Mouse (Mus musculus): ENCODE results near the gene Crebzf. TPM values are rescaled to one million over a fixed set of nuclear protein-coding genes. Genes with fewer than 3 reads are reported as not detected.

Crebzf gene
- polyA plus RNA-seq, 1 experiment = 91.7 TPM

DNA sequence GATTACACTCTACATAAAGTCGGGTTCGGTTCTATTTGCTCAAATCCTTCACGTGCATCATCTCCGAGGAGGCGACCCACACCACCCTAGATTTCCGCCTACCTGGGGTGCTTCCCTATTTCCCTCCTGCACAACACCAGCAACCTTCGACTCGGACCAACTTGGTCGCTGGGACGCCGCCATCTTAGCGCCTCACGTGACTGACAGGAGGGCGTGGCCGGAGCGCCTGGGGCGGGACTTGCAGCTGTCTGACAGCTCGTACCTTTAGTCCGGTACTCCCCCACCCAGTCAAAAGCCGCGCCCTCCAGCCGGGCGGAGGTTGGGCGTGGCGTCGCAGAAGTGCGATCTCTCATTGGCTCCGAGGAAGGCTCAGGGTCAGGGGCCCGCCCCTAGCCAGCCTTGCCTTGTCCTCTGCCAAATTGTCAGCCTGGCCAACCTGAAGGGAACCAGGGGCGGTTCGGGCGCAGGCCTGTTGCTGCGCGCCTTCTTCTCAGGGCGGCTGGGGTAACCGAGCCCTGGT is 33.3 kb downstream of the Crebzf start, which contains the start of gene Tmem126b:
TSS of gene Tmem126b (minus strand) at position 209 of the 520 bp plus-strand sequence.
- peaks cover 5% of the 10 kb centered on the region for H3K4me1 ChIP-seq (replicated peaks; ENCODE audit: control insufficient read depth, insufficient read depth, low read length)
- WGBS = under 1% methylated on average over 36 of the region's 36 CpGs
- H3K27me3 ChIP-seq (ENCODE audit: control insufficient read depth, insufficient read depth, low read length) = no peaks in the 10 kb centered on the region; the same call in 1 of the 2 replicates
- H3K4me3 ChIP-seq (ENCODE audit: control insufficient read depth, insufficient read depth, low read length) = peak within 1 kb of the TSS; percentile 66
- H3K27ac ChIP-seq (ENCODE audit: control insufficient read depth, insufficient read depth, low read length) = 0 out of 2 replicates have a peak within 1 kb of the TSS, but pooled peaks have one; percentile 24
- no peaks in the 10 kb centered on the region for H3K36me3 ChIP-seq (ENCODE audit: control insufficient read depth, insufficient read depth, low read length)
- DNase-seq = peak; percentile 100
- TF ChIP-seq CTCF (IDR thresholded peaks at IDR 0.05; ENCODE audit: borderline replicate concordance, control insufficient read depth, extremely low read depth, insufficient read depth, low read length, poor library complexity) (no peak), POLR2A (IDR thresholded peaks at IDR 0.05; ENCODE audit: control insufficient read depth, extremely low read depth, insufficient read depth, low read length, poor library complexity) (peak; percentile 86)

DNA sequence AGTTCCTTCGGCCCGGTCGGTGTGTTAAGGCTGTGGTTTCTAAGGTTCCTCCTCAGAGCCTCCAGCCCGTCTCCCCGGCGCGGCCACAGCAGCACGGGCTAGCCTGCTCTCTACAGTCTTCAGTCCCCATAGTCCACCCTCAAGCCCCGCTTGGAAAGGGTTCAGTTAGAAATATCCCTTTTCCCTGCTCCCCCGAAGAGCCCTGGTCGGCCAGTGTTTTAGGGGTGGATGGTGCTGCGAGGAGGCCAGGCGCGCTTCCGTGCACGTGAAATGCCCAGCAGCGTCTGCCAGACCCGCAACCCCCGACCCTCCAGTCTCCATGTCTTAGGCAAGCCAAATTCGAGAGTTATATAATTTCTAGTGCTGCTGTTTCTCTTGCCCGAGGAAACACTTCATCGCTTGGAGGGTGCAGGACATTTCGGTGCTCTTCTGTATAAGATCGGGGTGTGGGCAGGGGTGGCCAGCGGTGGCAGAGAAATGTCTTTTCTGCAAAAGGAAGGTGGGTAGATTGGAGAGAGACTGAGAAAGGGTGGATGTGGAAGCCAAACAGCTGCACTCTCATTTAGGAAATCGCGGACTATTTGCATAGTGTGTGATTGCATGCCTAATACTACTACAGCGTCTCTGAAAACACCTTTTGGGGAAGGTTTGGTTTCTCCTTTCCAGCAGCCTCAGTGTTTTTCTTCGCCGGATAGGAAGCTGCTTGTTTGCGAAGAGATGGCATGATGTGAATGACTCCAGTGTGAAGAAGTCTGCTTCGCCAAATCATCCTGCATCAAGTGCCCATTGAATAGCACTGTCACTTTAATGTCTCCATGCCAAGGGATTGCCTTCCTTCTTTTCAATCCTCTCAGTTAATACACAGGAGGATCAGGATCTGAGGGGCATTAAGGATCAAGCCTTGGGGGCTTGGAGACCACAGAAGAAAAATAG is 34.0 kb downstream of the Crebzf start, which contains the start of gene Dlg2:
TSS of gene Dlg2 (plus strand) at position 360 of the 933 bp plus-strand sequence.
- 0 out of 2 replicates have a peak within 1 kb of the TSS, but pooled peaks have one; percentile 24 for H3K27ac ChIP-seq (ENCODE audit: control insufficient read depth, insufficient read depth, low read length)
- no peaks in the 10 kb centered on the region; the same call in 1 of the 2 replicates for H3K27me3 ChIP-seq (ENCODE audit: control insufficient read depth, insufficient read depth, low read length)
- 1% methylated on average over 32 of the region's 32 CpGs for WGBS
- peak within 1 kb of the TSS; percentile 66 for H3K4me3 ChIP-seq (ENCODE audit: control insufficient read depth, insufficient read depth, low read length)
- peaks cover 5% of the 10 kb centered on the region for H3K4me1 ChIP-seq (replicated peaks; ENCODE audit: control insufficient read depth, insufficient read depth, low read length)
- TF ChIP-seq CTCF (IDR thresholded peaks at IDR 0.05; ENCODE audit: borderline replicate concordance, control insufficient read depth, extremely low read depth, insufficient read depth, low read length, poor library complexity) = no peak
- TF ChIP-seq POLR2A (IDR thresholded peaks at IDR 0.05; ENCODE audit: control insufficient read depth, extremely low read depth, insufficient read depth, low read length, poor library complexity) = no peak
- DNase-seq = no peak
- H3K36me3 ChIP-seq (ENCODE audit: control insufficient read depth, insufficient read depth, low read length) = no peaks in the 10 kb centered on the region

DNA sequence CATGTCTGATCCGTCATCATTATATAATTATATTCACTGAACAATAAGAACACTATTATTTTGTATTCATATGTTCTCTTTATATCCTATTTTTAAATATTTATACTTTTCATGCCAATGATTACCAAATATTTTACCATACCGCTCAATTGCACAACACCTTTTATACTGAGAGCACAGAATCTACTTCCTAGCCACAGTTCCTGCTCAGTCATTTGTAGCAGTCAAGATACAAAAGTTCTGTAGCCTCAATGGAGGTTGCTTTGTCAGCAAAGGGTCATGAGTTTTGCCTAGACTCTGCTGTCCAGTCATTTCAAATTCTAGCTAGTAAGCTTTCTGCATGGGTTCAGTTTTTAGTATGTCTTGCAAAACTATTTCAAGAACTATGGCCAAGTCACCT is 40.1 kb downstream of the Crebzf start:
- TF ChIP-seq POLR2A (IDR thresholded peaks at IDR 0.05; ENCODE audit: control insufficient read depth, extremely low read depth, insufficient read depth, low read length, poor library complexity) (no peak), CTCF (IDR thresholded peaks at IDR 0.05; ENCODE audit: borderline replicate concordance, control insufficient read depth, extremely low read depth, insufficient read depth, low read length, poor library complexity) (no peak)
- no peak for DNase-seq
- WGBS = 97% methylated on average over 2 of the region's 2 CpGs
- Histone ChIP-seq H3K4me1 (replicated peaks; ENCODE audit: control insufficient read depth, insufficient read depth, low read length) (no peaks in the 10 kb centered on the region), H3K27ac (ENCODE audit: control insufficient read depth, insufficient read depth, low read length) (no peak overlapping the region), H3K4me3 (ENCODE audit: control insufficient read depth, insufficient read depth, low read length) (no peak overlapping the region), H3K36me3 (ENCODE audit: control insufficient read depth, insufficient read depth, low read length) (no peaks in the 10 kb centered on the region), H3K27me3 (ENCODE audit: control insufficient read depth, insufficient read depth, low read length) (no peaks in the 10 kb centered on the region)

Other genes starting within 250 kb of the Crebzf start
- not detected in 2 replicates for gene Ccdc83, start 177.0 kb upstream of the Crebzf start, polyA plus RNA-seq (2012; rRNA removed)
- 5.9 and 6.2 TPM in 2 replicates for gene Sytl2, start 140.5 kb upstream of the Crebzf start, polyA plus RNA-seq (2012; rRNA removed)
- gene Ccdc89, start 16.2 kb upstream of the Crebzf start, polyA plus RNA-seq (2012; rRNA removed) = 0.18 TPM in 1 of 2 replicates, not detected in the other
- 6.9 and 12.8 TPM in 2 replicates for gene Tmem126a, start 14.5 kb downstream of the Crebzf start, polyA plus RNA-seq (2012; rRNA removed)
- gene Tmem126b, start 33.3 kb downstream of the Crebzf start, polyA plus RNA-seq (2012; rRNA removed) = 5.4 and 6.3 TPM in 2 replicates
- gene Dlg2, start 33.9 kb downstream of the Crebzf start, polyA plus RNA-seq (2012; rRNA removed) = 5.0 and 6.0 TPM in 2 replicates